19 mouse cellular contexts compared by ENCODE assay signal in the genomic region with DNA sequence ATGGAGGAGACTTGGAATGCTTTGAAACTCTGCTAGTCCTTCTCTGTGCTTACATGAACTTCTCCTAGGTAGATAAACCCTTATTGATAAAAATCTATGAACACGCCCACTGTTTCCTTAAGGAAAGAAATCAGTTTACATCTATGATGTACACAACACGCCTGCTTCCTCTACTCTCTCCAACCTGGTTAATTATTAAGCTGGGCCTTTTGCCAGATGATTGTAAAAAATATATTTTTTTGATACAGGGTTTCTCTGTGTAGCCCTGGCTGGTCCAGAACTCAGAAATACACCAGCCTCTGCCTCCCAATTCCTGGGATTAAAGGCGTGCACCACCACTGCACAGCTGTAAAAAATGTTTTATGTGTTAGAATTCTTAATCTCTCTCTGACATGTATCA. TPM values are rescaled to one million over a fixed set of nuclear protein-coding genes. Genes with fewer than 3 reads are reported as not detected.
"Had no signal": no experiment of that assay in that cellular context is flagged by ENCODE, and none has a peak within 500 bp of the region (broad histone marks: within the 10 kb centered on the region; RNA-seq: fewer than 3 reads in every experiment).

No protein-coding gene starts in this region.

- H3K27me3 ChIP-seq: liver, embryonic 15.5 days; lung, embryonic 15.5 days; megakaryocyte, embryonic 14.5 days had no signal

- H3K4me1 ChIP-seq: liver, embryonic 15.5 days; lung, embryonic 15.5 days had no signal

- H3K4me3 ChIP-seq: left cerebral cortex, adult 2 months; liver, embryonic 15.5 days; lung, embryonic 15.5 days; megakaryocyte, embryonic 14.5 days had no signal

- H3K4me2 ChIP-seq: liver, embryonic 11.5 days; liver, embryonic 15.5 days; lung, embryonic 15.5 days; midbrain, embryonic 11.5 days had no signal

- H3K9me3 ChIP-seq: liver, embryonic 15.5 days; lung, embryonic 15.5 days had no signal

- H3K27ac ChIP-seq: left cerebral cortex, adult 2 months; liver, embryonic 15.5 days; lung, embryonic 15.5 days had no signal

- H3K36me3 ChIP-seq: liver, embryonic 15.5 days; lung, embryonic 15.5 days had no signal

- DNase-seq: kidney, adult 11 months; kidney, postnatal 14 days; kidney, postnatal 4 days; layer of hippocampus, postnatal 36 days; lung, adult 18-20 months; lung, postnatal 10 days; lung, postnatal 36 days; midbrain, embryonic 14.5 days; thymus, adult 18-20 months; thymus, postnatal 36 days had no signal

- H3K9ac ChIP-seq: liver, embryonic 15.5 days; lung, embryonic 15.5 days had no signal

RNA-seq across cellular contexts. Expression of gene Fam151b, which starts 19.1 kb away (rescaled TPM):
- polyA plus RNA-seq: liver, embryonic 15.5 days; midbrain, embryonic 11.5 days had no signal

RNA-seq across cellular contexts. Expression of gene Ankrd34b, which starts 39.0 kb away (rescaled TPM):
- polyA plus RNA-seq: small intestine, adult 2 months; spleen, adult 2 months; urinary bladder, adult 2 months had no signal
